Mouse (Mus musculus) spleen, adult 12 weeks (tissue): ENCODE measurements around the gene Col12a1.
"Not testable (repeated sequence)": the region's sequence is repeated elsewhere in the genome, so short reads cannot be mapped to it uniquely, and the experiment has no call there.

Source experiments
- DNase-seq: peaks from one replicate; pipeline ENCODE4 v3.0.0; 2022; ENCODE audit warnings: low spot score

Gene Col12a1

DNA sequence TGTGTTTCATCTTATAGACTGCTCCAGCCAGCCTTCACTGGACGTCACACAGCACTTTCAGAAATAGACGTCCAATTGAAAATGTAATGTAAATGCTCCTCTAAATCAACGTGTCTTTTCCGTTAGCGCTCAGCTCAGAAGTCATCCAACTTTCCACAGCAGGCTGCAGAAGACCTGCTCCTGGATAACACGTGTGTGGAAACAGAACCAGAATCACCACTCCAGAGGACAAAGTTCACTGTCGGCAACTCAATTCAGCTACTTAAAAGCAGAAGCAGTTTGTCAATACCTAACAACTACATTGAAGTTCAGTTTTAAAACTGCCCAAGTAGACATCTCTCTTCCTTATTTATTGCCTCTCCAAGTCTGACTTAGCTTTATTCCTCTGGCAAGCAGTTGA lies 29.3 kb downstream of the Col12a1 start:
- no peak for DNase-seq

GRCm38 (mm10) chr9:79687227-79687626 lies 31.4 kb downstream of the Col12a1 start:
- DNase-seq: no peak

GRCm38 (mm10) chr9:79686049-79686448 lies 32.6 kb downstream of the Col12a1 start:
- no peak for DNase-seq

GRCm38 (mm10) chr9:79680453-79681240 lies 38.0 kb downstream of the Col12a1 start:
- no peak for DNase-seq

DNA sequence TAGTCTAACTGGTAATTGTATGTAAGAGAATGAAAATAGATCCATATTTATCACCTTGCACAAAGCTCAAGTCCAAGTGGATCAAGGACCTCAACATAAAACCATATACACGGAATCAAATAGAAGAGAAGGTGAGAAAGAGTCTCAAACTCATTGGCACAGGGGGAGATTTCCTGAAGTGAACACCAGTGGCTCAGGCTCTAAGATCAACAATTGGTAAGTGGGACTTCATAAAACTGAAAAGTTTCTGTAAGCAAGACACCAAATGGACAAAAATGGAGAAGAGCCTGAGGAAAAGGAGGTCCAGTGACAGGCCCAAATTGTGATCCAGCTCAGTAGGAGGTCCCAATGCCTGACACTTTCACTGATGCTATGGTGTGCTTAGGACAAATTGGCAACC lies 49.8 kb downstream of the Col12a1 start:
- DNase-seq: not testable (repeated sequence)

- DNase-seq: no peak
Observed at GRCm38 (mm10) chr9:79653327-79654150, 65.1 kb downstream of the Col12a1 start.

DNA sequence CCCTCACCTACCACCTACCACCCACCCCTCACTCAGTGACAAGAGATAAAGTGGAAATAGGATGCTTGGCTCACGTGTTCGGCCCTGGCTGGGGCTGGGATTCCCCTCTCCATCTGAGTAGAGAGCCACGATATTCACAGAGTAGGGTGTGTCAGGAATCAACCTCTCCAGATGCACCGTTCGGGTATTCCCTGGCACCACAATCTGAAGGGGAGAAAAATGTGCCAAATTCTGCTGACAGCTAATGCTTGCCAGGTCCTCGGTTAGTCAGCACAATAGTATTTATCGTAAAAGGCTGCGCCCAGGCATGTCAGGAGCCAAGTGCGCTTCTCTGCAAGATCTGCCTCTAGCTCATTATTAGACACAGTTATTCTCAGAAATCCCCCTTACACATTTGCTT lies 70.0 kb downstream of the Col12a1 start:
- no peak for DNase-seq

GRCm38 (mm10) chr9:79645757-79646156 lies 72.9 kb downstream of the Col12a1 start:
- DNase-seq: no peak

GRCm38 (mm10) chr9:79639430-79640090 lies 79.1 kb downstream of the Col12a1 start:
- no peak for DNase-seq

- DNase-seq: no peak
Observed at GRCm38 (mm10) chr9:79637879-79638278, 80.8 kb downstream of the Col12a1 start.

DNA sequence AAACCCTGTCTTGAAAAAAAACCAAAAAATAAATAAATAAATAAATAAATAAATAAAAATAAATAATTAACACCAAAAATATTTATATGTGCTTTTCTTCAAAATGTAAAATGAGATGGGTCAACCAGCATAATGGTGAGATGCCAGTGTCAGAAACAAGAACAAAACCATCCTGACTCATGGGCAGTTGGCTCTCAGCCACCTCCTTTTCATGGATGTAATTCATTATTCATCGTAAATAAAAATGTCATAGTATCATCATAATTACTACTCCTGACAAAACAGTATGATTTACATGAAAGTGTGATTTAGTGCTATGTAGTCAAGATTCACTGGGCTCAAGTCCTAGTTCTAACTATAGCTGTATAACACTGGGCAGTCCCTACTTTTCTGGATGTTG lies 84.6 kb downstream of the Col12a1 start:
- no peak for DNase-seq

- DNase-seq: no peak
Observed at GRCm38 (mm10) chr9:79631186-79631585, 87.4 kb downstream of the Col12a1 start.

DNA sequence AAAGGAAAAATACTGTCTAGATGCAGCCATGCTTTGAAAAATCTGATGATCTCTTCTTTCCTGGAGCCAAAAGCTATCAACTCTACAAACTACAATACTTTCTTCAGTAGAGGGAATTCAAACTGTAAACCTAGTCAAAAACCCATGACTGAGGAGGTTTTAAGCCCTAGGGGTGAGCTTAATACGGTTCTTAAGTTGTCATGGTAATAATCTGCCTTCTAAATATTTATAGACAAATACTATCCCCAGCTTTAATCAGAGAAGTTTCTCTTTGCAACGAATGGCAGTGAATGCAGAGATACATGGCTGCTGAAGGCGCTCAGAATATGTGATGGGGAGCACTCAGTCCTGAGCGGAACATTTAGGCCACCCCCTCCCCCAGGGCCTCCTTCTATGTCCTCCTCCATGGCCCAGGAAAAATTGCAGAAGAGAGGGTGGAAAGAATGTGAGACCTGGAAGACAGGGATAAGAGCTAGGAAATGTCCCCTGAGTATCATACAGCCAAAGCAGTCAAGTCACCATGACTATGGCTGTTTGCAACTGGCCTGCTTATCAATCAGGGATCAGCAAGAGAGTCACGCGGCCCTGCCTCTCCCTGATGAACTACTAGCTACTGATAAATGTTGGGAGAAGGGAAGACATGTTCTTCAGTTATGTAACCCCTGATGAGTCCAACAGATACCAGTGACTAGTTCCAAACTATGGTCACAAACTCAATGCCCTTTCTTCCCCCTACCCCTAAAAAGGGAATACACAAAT lies 99.6 kb downstream of the Col12a1 start:
- no peak for DNase-seq

- no peak for DNase-seq
Observed at GRCm38 (mm10) chr9:79617336-79617735, 101.3 kb downstream of the Col12a1 start.

DNA sequence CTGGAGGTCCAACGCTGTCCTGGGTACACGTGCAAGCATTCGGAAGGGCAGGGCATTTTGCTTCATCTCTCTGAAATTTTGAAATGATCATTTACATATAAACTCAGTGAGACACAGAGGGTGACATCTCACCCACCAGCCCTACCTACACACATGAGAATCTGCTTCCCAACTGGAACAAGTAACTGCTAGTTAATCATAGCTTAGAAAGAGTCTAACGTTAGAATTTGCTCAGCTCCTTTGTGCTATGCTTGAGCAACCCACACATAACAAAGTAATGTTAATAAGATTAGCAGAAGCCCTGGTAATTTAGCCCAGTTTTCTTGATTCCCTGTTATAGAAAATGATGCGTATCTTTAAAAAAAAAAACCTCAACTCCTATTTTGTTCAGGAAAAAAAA lies 102.6 kb downstream of the Col12a1 start:
- no peak for DNase-seq

GRCm38 (mm10) chr9:79610286-79610685 lies 108.3 kb downstream of the Col12a1 start:
- no peak for DNase-seq

DNA sequence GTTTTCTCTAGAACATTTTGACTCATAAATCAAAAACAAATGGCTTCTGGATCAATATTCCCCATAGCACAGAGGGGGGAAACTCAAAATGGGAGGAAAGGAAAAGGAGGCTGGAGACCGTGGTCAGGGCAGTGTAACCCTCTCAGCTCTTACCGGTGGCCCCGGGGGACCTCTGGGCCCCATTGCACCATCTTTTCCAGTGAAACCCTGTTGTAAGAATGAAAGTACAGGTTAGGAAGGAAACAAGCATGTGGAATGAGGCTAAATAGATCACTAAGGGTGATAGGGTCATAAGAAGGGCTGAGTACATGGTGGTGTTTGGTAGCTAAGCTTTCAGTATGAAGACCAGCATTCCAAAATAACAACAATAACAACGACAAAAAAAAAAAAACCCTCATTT lies 109.0 kb downstream of the Col12a1 start:
- DNase-seq: no peak

DNA sequence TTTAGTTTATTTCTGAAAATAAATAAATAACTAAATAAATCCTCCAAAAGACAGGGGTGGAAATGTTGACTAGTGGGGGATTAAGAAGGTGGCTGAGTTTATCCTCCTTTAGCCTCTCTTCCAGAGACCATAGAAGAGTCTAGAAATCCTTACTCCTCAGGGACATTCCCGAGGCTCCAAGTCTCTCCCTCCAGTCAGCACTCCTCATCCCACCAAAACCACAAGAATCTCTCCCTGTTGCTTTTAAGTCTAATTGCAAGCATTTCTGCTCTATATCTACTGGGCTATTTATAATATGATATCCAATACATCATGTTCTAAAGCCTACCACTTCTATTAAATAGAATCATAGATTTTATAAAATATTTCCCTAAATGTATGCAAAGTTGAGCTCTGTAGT lies 109.8 kb downstream of the Col12a1 start:
- DNase-seq: no peak

DNA sequence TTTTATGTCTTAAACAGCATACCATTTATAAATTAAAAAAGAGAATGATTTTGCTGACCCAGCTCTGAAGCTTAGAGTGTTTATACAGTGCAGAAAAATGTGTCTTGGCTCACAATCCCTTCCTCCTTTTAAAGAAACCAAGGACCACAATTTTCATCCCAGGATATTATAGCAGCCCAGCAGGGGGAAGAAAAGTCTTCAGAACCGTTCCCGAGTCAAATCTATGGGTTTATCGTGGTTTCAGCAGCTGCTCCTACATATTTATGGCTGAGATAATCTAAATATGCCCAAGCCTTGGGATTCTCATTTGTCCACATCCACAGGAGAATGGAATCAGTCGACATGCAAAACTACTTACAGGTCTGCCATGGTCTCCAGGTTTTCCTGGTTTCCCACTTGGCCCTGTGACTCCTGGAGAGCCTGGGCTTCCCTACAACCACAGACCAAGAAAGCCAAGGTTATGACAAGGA lies 110.5 kb downstream of the Col12a1 start:
- DNase-seq: no peak

DNA sequence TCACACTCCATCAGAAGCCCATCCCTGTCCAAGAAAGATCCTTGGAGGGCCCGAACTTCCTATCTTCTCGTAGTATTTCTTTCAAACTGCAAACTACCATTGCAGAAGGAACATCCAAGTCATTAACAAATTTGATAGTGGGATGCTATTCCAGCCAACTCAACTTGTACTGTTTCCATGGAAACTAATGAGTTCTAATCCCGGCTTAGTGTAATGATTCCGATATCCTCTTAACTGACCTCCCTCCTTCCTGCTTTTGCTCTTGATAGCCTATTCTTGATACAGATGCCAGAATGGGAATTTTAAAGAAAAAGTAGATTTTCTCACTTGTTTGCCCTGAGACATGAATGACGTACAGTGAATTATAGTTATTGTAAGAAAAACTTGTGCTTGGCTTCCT lies 112.5 kb downstream of the Col12a1 start:
- no peak for DNase-seq

GRCm38 (mm10) chr9:79605722-79606121 lies 112.9 kb downstream of the Col12a1 start:
- DNase-seq: no peak

DNA sequence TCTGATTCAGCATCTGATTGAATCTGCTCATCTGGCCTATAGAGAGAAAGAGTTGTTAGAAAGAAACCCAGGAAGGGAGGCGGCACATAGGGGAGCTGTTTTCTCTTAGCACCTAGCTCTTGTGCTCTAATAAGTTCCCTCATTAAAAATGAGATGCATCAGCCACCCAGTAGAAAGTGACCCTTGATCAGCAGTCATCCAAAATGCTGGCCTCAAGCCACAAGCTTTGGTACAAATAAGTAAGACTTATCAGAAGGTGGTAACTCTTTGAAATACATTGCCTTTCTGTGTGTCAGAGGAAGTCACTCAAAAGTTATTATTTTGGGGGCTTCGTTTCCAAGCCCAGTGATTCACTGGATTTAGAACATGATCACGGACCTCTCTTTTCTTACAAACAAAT lies 114.1 kb downstream of the Col12a1 start:
- DNase-seq: no peak
